Mouse (Mus musculus) CH12.LX (cell line): ENCODE measurements around the gene Tgfbr3.

Experiments
- BHLHE40 ChIP-seq: IDR thresholded peaks from 2 replicates; pipeline ENCODE4 v1.6.1; 2011; ENCODE audit warnings: mild to moderate bottlenecking, low read depth, low read length, improper control_type of control experiment
- CTCF ChIP-seq, 2 experiments: IDR thresholded peaks in 1 of 2; conservative IDR thresholded peaks in 1 of 2; 2 replicates each; pipeline ENCODE4 v1.5.1; 2011 to 2012; ENCODE audit warnings: low read depth in 2 of 2, low read length in 2 of 2, improper control_type of control experiment in 1 of 2, inconsistent platforms in 1 of 2, mild to moderate bottlenecking in 1 of 2, moderate library complexity in 1 of 2
- MAX ChIP-seq: IDR thresholded peaks from 2 replicates; pipeline ENCODE4 v1.6.1; 2011; ENCODE audit warnings: low read length, improper control_type of control experiment
- POLR2A ChIP-seq: IDR thresholded peaks from 2 replicates; pipeline ENCODE4 v1.6.1; 2011; ENCODE audit warnings: low read depth, mild to moderate bottlenecking, improper control_type of control experiment, low read length
- TCF12 ChIP-seq: IDR thresholded peaks from 2 replicates; pipeline ENCODE4 v1.6.1; 2014; ENCODE audit warnings: low read depth, mild to moderate bottlenecking, inconsistent platforms, low read length, improper control_type of control experiment
- USF2 ChIP-seq: conservative IDR thresholded peaks from 2 replicates; pipeline ENCODE4 v1.6.1; 2011; ENCODE audit warnings: low read depth, low read length, improper control_type of control experiment

DNA sequence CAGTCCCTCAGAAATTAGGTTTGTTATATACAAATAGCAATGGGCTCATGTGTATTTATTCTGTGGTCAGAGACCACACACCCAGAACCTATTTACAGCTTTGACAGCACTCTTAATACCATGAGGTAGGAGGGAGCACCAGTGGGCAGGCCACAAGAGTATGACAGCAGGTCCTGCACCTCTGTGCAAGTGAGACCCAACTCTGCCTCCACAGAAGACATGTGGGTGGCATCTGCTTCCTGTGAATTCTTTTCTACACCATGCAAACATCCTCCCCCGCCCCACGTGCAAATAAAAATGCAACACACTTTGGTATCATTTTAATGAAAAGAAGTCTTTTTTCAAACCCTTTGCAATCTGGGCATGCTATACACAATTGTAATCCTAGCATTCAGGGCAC, 112.2 kb downstream of the Tgfbr3 start:
- TF ChIP-seq TCF12 (no peak), CTCF (conservative IDR thresholded peaks at IDR 0.05 in 1 of 2, IDR thresholded peaks at IDR 0.05 in 1 of 2; ENCODE audit: low read depth in 2 of 2, low read length in 2 of 2) (no peak), POLR2A (no peak), MAX (no peak), BHLHE40 (no peak), USF2 (no peak)
